13 mouse cellular contexts compared by ENCODE assay signal in genomic region chr10:70530185-70530823, GRCm38 (mm10).
A peak's percentile ranks its signal among the peaks of the same experiment; 100 is the strongest.
DNase-seq lines count a peak whose midpoint lies in the region; ATAC-seq and TF ChIP-seq lines count a peak whose summit lies in the region.
"Had no signal": no experiment of that assay in that cellular context is flagged by ENCODE, and none has a peak within 500 bp of the region (broad histone marks: within the 10 kb centered on the region; RNA-seq: fewer than 3 reads in every experiment).

No protein-coding gene starts in this region.

- no peak overlapping the region for H3K4me3 ChIP-seq in intestine, embryonic 14.5 days (ENCODE audit: low read depth, low read length)
- H3K4me3 ChIP-seq in intestine, postnatal 0 days (ENCODE audit: low read depth, low read length): no peak overlapping the region
- no peak overlapping the region for H3K4me3 ChIP-seq in cortical plate, adult 2 months (ENCODE audit: insufficient read depth, low read length)
- H3K4me3 ChIP-seq: erythroblast, embryonic 14.5 days; heart, embryonic 15.5 days had no signal

- H3K9me3 ChIP-seq in intestine, embryonic 14.5 days (ENCODE audit: control insufficient read depth, low read length): 0 out of 2 replicates have a peak, but pooled peaks cover 4% of the 10 kb centered on the region
- no peaks in the 10 kb centered on the region for H3K9me3 ChIP-seq in intestine, postnatal 0 days (ENCODE audit: control insufficient read depth)
- H3K9me3 ChIP-seq: heart, embryonic 15.5 days had no signal

- no peak for DNase-seq in intestine, embryonic 14.5 days (ENCODE audit: low spot score)
- DNase-seq in right cerebral cortex, adult 2 months (ENCODE audit: low spot score in 2 of 2): peak; percentile 55 to 62
- DNase-seq in right cerebral cortex, postnatal 4 days: no peak
- peak; percentile 47 to 51 for DNase-seq in right cerebral cortex, postnatal 36 days (ENCODE audit: low spot score in 2 of 2)
- DNase-seq in spleen, adult 12 weeks (ENCODE audit: low spot score): no peak
- DNase-seq: kidney, postnatal 36 days had no signal

- peak overlapping the region; percentile 47; the same call in 1 of the 2 replicates for H3K27ac ChIP-seq in intestine, embryonic 14.5 days (ENCODE audit: low read depth)
- no peak overlapping the region for H3K27ac ChIP-seq in intestine, postnatal 0 days (ENCODE audit: low read depth, low read length)
- H3K27ac ChIP-seq in cortical plate, adult 2 months (ENCODE audit: insufficient read depth, low read length): 0 out of 2 replicates have a peak overlapping the region, but pooled peaks have one; percentile 12
- H3K27ac ChIP-seq: heart, embryonic 15.5 days; hindbrain, postnatal 0 days; liver, embryonic 14.5 days had no signal

- H3K36me3 ChIP-seq in intestine, embryonic 14.5 days (ENCODE audit: control insufficient read depth, insufficient read depth, low read length): no peaks in the 10 kb centered on the region
- H3K36me3 ChIP-seq in intestine, postnatal 0 days (ENCODE audit: control insufficient read depth, insufficient read depth): no peaks in the 10 kb centered on the region; the same call in 1 of the 2 replicates

- no peak overlapping the region for H3K4me2 ChIP-seq in intestine, embryonic 14.5 days (ENCODE audit: low read length)
- no peak overlapping the region for H3K4me2 ChIP-seq in intestine, postnatal 0 days (replicated peaks; ENCODE audit: low read depth)
- H3K4me2 ChIP-seq: heart, embryonic 15.5 days had no signal

- 70% methylated on average over 12 of the region's 12 CpGs for WGBS in intestine, embryonic 14.5 days
- WGBS in intestine, postnatal 0 days: 74% methylated on average over 12 of the region's 12 CpGs

- no peak for TF ChIP-seq CTCF in intestine, postnatal 0 days (IDR thresholded peaks at IDR 0.05; ENCODE audit: low read depth)
- TF ChIP-seq CTCF in cortical plate, adult 2 months (IDR thresholded peaks at IDR 0.05; ENCODE audit: extremely low read depth, insufficient read depth, low read length): no peak

- TF ChIP-seq POLR2A in cortical plate, adult 2 months (IDR thresholded peaks at IDR 0.05; ENCODE audit: extremely low read depth, insufficient read depth, low read length): no peak

- H3K9ac ChIP-seq in intestine, embryonic 14.5 days (ENCODE audit: low read length): no peak overlapping the region
- H3K9ac ChIP-seq in intestine, postnatal 0 days (ENCODE audit: low read depth, low read length): no peak overlapping the region
- H3K9ac ChIP-seq: heart, embryonic 15.5 days; liver, embryonic 14.5 days had no signal

- H3K27me3 ChIP-seq in intestine, embryonic 14.5 days (replicated peaks; ENCODE audit: control insufficient read depth, insufficient read depth, low read length): no peaks in the 10 kb centered on the region
- H3K27me3 ChIP-seq in intestine, postnatal 0 days (replicated peaks; ENCODE audit: control insufficient read depth, insufficient read depth, low read length): no peaks in the 10 kb centered on the region
- H3K27me3 ChIP-seq: heart, embryonic 15.5 days had no signal

- H3K4me1 ChIP-seq in intestine, embryonic 14.5 days (replicated peaks; ENCODE audit: control insufficient read depth, insufficient read depth, low read length): no peaks in the 10 kb centered on the region
- no peaks in the 10 kb centered on the region for H3K4me1 ChIP-seq in intestine, postnatal 0 days (replicated peaks; ENCODE audit: control insufficient read depth, insufficient read depth, low read length)
- peaks cover 15% of the 10 kb centered on the region for H3K4me1 ChIP-seq in cortical plate, adult 2 months (ENCODE audit: control insufficient read depth, insufficient read depth, low read length)
- H3K4me1 ChIP-seq: heart, embryonic 15.5 days had no signal

- no peak for ATAC-seq in intestine, embryonic 14.5 days (replicated peaks; ENCODE audit: low FRiP score, low TSS enrichment, low read depth)
- no peak for ATAC-seq in intestine, postnatal 0 days
- no peak for ATAC-seq in activated CD4-positive, CD25-positive, alpha-beta regulatory T cell, adult 4 months
- ATAC-seq: hindbrain, postnatal 0 days had no signal

Comparison
In these comparisons a context has a peak if more than half of its experiments do, and no peak if none do; other contexts are left out.
1. DNase-seq: peak in right cerebral cortex, adult 2 months (2 of 2) and right cerebral cortex, postnatal 36 days (2 of 2); none in intestine, embryonic 14.5 days (single experiment), right cerebral cortex, postnatal 4 days (single experiment) and spleen, adult 12 weeks (single experiment).